Mouse (Mus musculus) limb, embryonic 10.5 days (tissue): ENCODE results near the gene Qsox2. TPM values are rescaled to one million over a fixed set of nuclear protein-coding genes. Genes with fewer than 3 reads are reported as not detected.

Experiments
- DNase-seq: peaks from one replicate; pipeline ENCODE4 v3.0.0-alpha.2; 2017; ENCODE audit warnings: low spot score
- H3K27ac ChIP-seq: fragments of 300-500 bp; sonication (generic); 2 replicates; pipeline ENCODE4 v1.5.1; 2016; ENCODE audit warnings: mild to moderate bottlenecking
- H3K27me3 ChIP-seq: fragments of 300-500 bp; sonication (generic); 2 replicates; pipeline ENCODE4 v1.6.1; 2016; ENCODE audit warnings: low read depth, mild to moderate bottlenecking; ENCODE audit not compliant: poor library complexity, severe bottlenecking
- H3K36me3 ChIP-seq: fragments of 300-500 bp; sonication (generic); 2 replicates; pipeline ENCODE4 v1.6.1; 2016; ENCODE audit warnings: mild to moderate bottlenecking, moderate library complexity
- H3K4me1 ChIP-seq: fragments of 300-500 bp; sonication (generic); 2 replicates; pipeline ENCODE4 v1.6.1; 2016
- H3K4me3 ChIP-seq: fragments of 300-500 bp; sonication (generic); 2 replicates; pipeline ENCODE4 v1.5.1; 2016; ENCODE audit warnings: mild to moderate bottlenecking, moderate library complexity
- H3K9me3 ChIP-seq: fragments of 300-500 bp; sonication (generic); replicated peaks from 2 replicates; pipeline ENCODE4 v1.6.1; 2016; ENCODE audit warnings: mild to moderate bottlenecking
- WGBS: fragments of 180-500 bp; shearing (Covaris S2); methylation state at CpG from one replicate; pipeline ENCODE4 v1.1.7; 2016; 5-methylcytosine and 5-hydroxymethylcytosine counted together
- polyA plus RNA-seq: library from polyadenylated mRNA; unstranded; fragments of >200 nt; fragmentation: Nextera tagmentation; extraction: Ambion mirVana; gene quantifications from 2 replicates; pipeline ENCODE4 v1.2.1, GENCODE M21; 2016

Gene Qsox2
- polyA plus RNA-seq, 1 experiment from 2014 or later: 14.7 TPM

DNA sequence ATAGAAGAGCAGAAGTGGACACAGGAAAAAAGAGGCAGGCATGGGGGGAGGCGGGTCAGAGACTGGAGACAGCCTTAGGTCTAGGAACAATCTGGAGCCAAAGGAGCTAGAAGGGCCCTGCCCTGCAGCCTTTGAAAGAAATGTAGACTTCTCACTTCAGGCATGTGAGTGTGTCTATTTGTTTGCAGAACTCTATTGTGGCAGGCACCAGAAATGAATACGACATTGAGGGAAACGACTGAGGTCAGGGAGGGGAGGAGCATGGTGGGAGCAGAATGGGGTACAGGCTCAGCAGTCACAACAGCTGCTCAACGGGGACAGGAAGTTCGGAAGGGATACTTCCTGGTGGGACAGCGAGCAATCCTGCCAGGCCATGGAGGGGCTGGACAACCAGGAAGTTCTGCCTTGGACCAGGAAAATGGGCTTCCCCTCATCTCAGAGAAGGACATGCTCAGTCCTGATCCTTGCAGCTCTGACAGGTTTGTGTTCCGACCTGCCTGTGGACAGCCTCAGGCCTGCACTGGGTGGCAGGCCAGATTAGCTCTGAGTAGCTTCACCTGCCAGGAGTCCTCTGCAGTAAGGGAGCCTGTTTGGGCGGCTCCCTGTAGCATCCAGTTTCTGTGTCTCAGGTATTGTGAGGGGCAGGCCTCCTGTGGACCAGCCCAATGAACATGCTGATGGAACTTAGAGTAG is 15.3 kb upstream of the Qsox2 start:
- no peak overlapping the region for H3K27ac ChIP-seq
- H3K27me3 ChIP-seq: peaks cover 8% of the 10 kb centered on the region; the same call in 1 of the 2 replicates
- no peak for DNase-seq
- no peak overlapping the region for H3K4me3 ChIP-seq
- H3K9me3 ChIP-seq: no peaks in the 10 kb centered on the region
- WGBS: 75% methylated on average over 8 of the region's 8 CpGs
- H3K36me3 ChIP-seq: no peaks in the 10 kb centered on the region
- 0 out of 2 replicates have a peak, but pooled peaks cover 3% of the 10 kb centered on the region for H3K4me1 ChIP-seq

DNA sequence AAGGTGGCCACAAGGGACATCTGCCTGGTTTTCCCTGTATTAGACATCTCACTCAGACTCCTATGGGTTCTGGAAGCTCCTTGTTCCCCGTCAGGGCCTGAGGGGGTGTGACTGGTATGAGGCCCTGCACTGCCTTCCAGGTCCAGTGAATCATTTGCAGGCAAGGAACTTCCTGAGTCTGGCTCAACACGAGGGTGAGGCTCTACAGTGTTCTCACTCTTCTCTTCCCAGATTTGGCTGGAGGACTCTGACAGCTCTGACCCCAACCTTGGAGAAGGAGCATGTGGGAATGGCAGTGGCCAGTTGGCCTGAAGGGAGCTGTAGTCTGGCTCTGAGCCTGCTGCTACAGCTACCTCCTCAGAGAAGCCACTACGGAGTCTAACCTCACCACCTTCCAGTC is 10.2 kb upstream of the Qsox2 start:
- no peaks in the 10 kb centered on the region for H3K4me1 ChIP-seq
- no peaks in the 10 kb centered on the region for H3K27me3 ChIP-seq
- no peaks in the 10 kb centered on the region for H3K9me3 ChIP-seq
- H3K36me3 ChIP-seq: no peaks in the 10 kb centered on the region
- H3K4me3 ChIP-seq: no peak overlapping the region
- no peak for DNase-seq
- H3K27ac ChIP-seq: no peak overlapping the region
- WGBS: 64% methylated on average over 3 of the region's 3 CpGs

DNA sequence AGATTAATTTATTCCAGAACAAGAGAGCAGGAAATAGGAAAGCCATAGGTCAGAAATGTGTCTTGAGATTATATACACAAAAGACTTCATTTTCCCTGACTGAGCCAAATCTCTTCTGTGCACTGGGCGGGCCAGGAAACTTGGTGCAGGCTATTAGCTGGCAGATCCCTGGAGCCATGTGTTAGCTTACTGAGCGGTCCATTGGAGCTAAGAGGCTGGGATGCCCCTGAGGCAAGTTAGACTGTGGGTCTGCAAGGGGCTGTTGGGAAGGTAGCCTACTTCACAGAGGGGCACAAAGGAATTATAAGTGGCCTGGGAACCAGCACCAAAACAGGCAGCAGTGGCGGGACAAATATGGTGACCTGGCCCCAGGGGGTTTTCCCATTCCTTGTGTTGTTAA is 3.5 kb upstream of the Qsox2 start:
- no peak overlapping the region for H3K4me3 ChIP-seq
- no peak for DNase-seq
- H3K27me3 ChIP-seq: no peaks in the 10 kb centered on the region
- WGBS: 69% methylated on average over 3 of the region's 3 CpGs
- no peaks in the 10 kb centered on the region for H3K36me3 ChIP-seq
- H3K9me3 ChIP-seq: no peaks in the 10 kb centered on the region
- peaks cover 19% of the 10 kb centered on the region for H3K4me1 ChIP-seq
- no peak overlapping the region for H3K27ac ChIP-seq

DNA sequence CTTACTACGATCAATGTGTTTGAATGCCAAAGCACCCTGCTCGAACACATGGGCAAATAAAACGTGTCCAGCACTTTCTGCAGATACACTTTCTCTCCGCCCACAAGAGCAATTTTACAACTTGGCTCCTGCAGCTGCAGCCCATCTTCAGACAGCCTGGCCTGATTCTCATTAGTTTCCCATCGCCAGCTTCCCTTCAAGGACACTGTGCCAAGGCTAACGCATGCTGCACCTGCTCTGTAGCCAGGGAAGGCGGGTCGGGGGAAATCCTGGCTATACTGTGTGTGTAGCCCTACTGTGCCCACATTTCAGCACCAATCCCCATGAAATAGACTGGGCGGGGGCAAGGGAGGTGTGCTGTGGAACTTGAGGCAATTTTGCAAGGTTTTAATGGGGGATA is 3.0 kb upstream of the Qsox2 start:
- Histone ChIP-seq H3K9me3 (no peaks in the 10 kb centered on the region), H3K27ac (no peak overlapping the region), H3K4me1 (peaks cover 23% of the 10 kb centered on the region), H3K36me3 (no peaks in the 10 kb centered on the region), H3K27me3 (no peaks in the 10 kb centered on the region), H3K4me3 (no peak overlapping the region)
- WGBS: 63% methylated on average over 9 of the region's 9 CpGs
- no peak for DNase-seq

DNA sequence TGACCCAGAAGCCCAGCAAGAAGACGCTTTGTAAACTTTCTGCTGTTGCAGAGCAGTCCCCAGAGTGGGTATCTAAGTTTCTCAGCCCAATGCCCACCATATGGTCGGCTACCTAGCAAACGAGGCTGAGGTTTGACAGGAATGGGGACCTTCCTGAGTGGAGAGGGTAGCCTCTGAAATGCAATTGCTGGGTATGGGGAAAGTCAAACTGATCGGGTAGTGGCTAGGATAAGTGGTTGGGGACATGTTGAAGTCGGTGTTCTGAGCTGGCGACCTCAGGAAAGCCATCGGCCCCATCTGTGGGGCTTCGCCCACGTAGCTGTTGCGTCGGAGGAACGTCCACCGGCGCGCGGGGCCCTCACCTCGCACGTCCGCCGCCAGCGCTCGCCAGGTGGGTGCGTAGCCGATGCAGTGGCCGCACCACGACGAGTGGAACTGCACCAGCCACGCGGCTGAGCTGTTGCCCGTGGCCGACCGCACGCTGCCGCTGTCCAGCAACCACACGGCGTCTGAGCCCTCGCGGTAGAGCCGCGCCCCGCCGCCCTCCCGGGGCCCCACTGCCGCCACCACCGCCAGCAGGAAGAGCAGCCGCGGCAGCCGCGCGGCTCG is 540 bp downstream of the Qsox2 start:
- peaks cover 26% of the 10 kb centered on the region for H3K4me1 ChIP-seq
- DNase-seq: no peak
- no peaks in the 10 kb centered on the region for H3K27me3 ChIP-seq
- H3K9me3 ChIP-seq: no peaks in the 10 kb centered on the region
- H3K36me3 ChIP-seq: peaks cover 6% of the 10 kb centered on the region; the same call in 1 of the 2 replicates
- peak overlapping the region; percentile 92 for H3K27ac ChIP-seq
- under 1% methylated on average over 51 of the region's 51 CpGs for WGBS
- peak overlapping the region; percentile 97 for H3K4me3 ChIP-seq

DNA sequence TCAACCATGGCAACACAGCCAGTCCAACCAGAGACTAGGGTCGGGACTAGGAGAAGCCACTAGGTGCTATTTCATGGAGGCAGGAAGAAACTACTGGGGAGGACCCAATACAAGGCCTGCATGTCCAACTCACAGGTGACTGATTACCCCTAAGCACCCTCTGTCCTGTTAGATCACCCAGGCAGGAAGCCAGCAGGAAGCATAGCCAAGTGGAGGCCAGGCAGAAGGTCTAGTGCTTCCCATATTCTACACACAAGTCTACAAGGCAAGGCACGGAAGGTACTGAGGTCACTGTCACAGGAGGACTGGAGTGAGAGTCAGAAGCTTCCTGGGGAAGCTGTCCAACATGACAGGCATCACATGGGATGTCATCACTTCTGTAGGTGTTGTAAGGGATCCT is 2.6 kb downstream of the Qsox2 start:
- WGBS: 84% methylated on average over 2 of the region's 2 CpGs
- H3K27me3 ChIP-seq: no peaks in the 10 kb centered on the region
- H3K4me3 ChIP-seq: no peak overlapping the region
- H3K36me3 ChIP-seq: peaks cover 6% of the 10 kb centered on the region; the same call in 1 of the 2 replicates
- no peak for DNase-seq
- H3K27ac ChIP-seq: no peak overlapping the region
- no peaks in the 10 kb centered on the region for H3K9me3 ChIP-seq
- H3K4me1 ChIP-seq: peaks cover 19% of the 10 kb centered on the region

DNA sequence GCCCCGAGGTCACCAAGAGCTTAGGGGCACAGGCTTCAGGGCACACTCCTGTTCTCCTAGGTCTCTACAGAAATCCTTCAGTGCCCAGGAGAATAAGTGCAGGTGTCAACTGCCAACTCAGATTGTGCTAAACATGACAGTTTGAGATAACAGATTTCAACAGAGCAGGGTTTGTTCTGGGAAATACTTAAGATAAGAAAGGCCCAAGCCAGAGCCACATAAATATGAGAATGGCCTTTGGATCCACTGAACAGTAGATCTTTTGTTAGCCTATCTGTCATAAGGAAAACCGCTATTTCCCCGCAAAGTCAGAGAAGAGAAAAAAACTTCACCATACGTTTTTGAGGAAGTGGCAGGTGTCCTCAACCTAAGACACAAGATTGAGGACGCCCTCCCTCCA is 3.1 kb downstream of the Qsox2 start:
- H3K9me3 ChIP-seq: no peaks in the 10 kb centered on the region
- WGBS: 86% methylated on average over 5 of the region's 5 CpGs

DNA sequence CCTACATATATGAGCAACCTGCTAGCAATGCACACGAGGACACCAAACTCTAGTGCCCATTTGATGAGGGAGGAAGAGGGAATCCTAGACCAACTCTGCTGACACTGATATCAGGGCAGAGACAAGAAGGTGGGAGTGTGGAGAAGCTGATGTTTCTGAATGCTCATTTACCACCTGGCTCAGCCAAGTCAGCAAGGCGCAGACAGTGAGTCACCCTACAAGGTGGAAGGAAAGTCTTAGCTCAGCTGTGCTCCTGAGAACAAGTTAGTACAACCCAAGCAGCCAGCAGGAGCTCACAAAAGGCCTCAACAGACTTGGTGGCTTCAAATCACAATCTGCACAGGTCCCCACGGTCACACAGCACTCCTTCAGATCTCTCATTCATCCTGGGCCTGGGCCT is 6.0 kb downstream of the Qsox2 start:
- Histone ChIP-seq H3K4me3 (no peak overlapping the region), H3K27ac (no peak overlapping the region), H3K4me1 (peaks cover 12% of the 10 kb centered on the region), H3K27me3 (no peaks in the 10 kb centered on the region), H3K9me3 (no peaks in the 10 kb centered on the region), H3K36me3 (peaks cover 6% of the 10 kb centered on the region; the same call in 1 of the 2 replicates)
- DNase-seq: no peak
- 84% methylated on average over 3 of the region's 3 CpGs for WGBS

More for the DNA sequence above, 3.1 kb downstream of the Qsox2 start:
- Histone ChIP-seq H3K4me1 (peaks cover 18% of the 10 kb centered on the region), H3K27ac (no peak overlapping the region), H3K4me3 (no peak overlapping the region), H3K27me3 (no peaks in the 10 kb centered on the region), H3K36me3 (peaks cover 6% of the 10 kb centered on the region; the same call in 1 of the 2 replicates)
- DNase-seq: no peak

DNA sequence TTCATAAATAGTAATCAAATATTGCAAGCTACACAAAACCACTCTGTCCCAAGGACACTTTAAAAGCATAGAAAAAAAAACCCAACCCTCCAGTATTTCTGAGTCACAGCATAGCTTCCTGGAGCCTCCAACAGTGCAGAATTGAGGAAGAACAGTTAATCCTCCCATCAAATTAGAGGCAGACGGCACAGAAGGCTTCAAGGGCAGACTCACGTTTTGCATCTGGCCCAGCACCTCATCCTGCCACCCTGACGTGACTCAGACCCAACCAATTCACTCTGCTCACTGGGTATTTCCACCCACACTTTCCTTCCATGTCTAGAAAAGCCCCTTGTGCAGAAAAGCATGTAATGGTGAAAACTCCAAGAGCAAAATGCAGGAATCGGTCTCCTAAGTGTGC is 7.1 kb downstream of the Qsox2 start:
- H3K4me3 ChIP-seq: no peak overlapping the region
- DNase-seq: no peak
- 50% methylated on average over 4 of the region's 4 CpGs for WGBS

DNA sequence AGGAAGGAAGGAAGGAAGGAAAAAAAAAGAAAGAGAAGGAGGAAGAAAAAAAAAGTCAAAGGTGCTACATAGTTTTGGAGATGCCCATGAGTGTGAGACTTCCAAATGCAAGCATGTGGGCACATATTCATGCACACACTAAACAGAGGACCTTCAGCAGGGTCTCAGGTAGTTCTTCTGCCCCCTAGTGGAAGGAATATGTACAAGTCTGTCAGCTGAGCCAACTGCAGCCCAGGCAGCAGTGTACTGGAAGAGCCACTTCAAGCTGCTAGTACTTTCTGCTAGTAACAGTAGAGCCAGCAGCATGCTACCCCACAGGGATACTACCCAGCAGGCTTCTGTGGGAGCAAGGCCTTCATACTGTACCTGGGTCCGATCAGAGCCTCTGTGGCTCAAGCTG is 9.5 kb downstream of the Qsox2 start:
- Histone ChIP-seq H3K4me3 (no peak overlapping the region), H3K9me3 (no peaks in the 10 kb centered on the region), H3K27ac (no peak overlapping the region), H3K27me3 (no peaks in the 10 kb centered on the region), H3K36me3 (peaks cover 26% of the 10 kb centered on the region), H3K4me1 (no peaks in the 10 kb centered on the region)
- 69% methylated on average over 1 of the region's 1 CpGs for WGBS
- peak; percentile 47 for DNase-seq

More for the DNA sequence above, 7.1 kb downstream of the Qsox2 start:
- Histone ChIP-seq H3K4me1 (peaks cover 3% of the 10 kb centered on the region; the same call in 1 of the 2 replicates), H3K36me3 (peaks cover 11% of the 10 kb centered on the region), H3K9me3 (no peaks in the 10 kb centered on the region), H3K27ac (no peak overlapping the region), H3K27me3 (no peaks in the 10 kb centered on the region)

DNA sequence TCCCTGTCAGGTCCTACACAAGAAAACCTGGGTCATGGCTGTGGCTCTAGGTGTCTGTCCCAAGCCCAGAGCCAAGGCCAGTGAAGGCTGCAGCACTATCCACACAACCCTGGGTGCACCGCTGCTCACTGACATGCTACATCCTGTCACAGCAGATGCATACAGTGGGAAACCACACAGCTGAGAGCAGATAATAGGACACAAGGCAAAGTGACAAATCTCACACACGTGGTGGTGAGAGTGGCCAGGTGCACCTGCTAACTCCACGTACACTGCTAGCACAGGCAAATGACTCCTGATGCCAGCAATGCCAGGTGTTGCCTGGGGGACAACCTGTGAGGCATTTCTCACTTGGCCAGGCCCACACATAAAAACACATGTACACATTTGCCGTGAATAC is 12.1 kb downstream of the Qsox2 start:
- WGBS: 89% methylated on average over 4 of the region's 4 CpGs
- no peak overlapping the region for H3K27ac ChIP-seq
- H3K27me3 ChIP-seq: no peaks in the 10 kb centered on the region
- H3K4me3 ChIP-seq: no peak overlapping the region
- H3K9me3 ChIP-seq: no peaks in the 10 kb centered on the region
- H3K36me3 ChIP-seq: peaks cover 50% of the 10 kb centered on the region
- no peak for DNase-seq
- H3K4me1 ChIP-seq: peaks cover 8% of the 10 kb centered on the region

DNA sequence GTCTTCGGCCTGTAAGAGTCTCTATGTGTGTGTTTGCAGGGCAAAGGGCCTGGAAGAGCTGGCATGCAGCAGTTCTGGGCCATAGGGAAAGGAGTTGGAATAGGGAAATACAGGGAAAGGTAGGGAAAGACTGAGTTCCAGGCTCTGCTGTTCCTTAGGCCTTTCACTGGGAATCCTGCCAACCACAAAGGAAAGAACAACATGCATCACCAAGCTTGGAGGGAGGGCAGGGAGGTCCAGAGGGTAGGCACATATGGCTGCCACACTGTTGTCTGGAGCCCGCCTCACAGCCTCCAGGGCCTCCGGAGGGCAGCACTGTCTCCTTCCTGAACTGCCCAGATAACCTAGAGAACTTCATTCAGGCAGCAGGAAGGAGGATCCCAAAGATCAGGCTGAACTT is 13.4 kb downstream of the Qsox2 start:
- peaks cover 8% of the 10 kb centered on the region for H3K4me1 ChIP-seq
- no peak overlapping the region for H3K27ac ChIP-seq
- no peak for DNase-seq
- no peaks in the 10 kb centered on the region for H3K27me3 ChIP-seq
- no peaks in the 10 kb centered on the region for H3K9me3 ChIP-seq
- WGBS: 83% methylated on average over 3 of the region's 3 CpGs
- H3K36me3 ChIP-seq: peaks cover 62% of the 10 kb centered on the region
- no peak overlapping the region for H3K4me3 ChIP-seq

DNA sequence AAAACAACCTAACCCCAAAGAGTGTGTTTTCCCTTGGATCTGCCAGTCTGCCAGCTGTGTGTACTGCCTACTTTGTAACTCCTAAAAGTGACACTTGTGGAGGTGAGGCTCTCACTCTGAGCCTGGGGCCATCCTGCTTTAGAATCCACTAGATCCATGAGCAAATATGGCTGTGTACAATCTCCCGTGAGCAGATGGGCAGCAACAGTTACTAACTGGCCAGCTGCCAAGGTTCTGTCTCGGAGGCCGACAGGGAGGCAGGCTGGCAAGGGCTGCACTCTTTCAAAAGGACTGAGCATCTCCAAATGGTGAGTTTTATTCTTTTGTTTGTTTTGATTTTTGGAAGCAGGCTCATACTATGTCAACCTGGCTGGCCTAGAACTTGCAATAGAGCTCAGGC is 22.8 kb downstream of the Qsox2 start:
- Histone ChIP-seq H3K4me1 (no peaks in the 10 kb centered on the region), H3K27ac (no peak overlapping the region), H3K27me3 (no peaks in the 10 kb centered on the region), H3K36me3 (peaks cover 94% of the 10 kb centered on the region), H3K4me3 (no peak overlapping the region), H3K9me3 (no peaks in the 10 kb centered on the region)
- 90% methylated on average over 3 of the region's 3 CpGs for WGBS
- DNase-seq: no peak
